Mouse (Mus musculus) kidney, embryonic 16.5 days (tissue): Measurements from ENCODE around the gene Spaca3. TPM values are rescaled to one million over a fixed set of nuclear protein-coding genes. Genes with fewer than 3 reads are reported as not detected.

Source experiments
- ATAC-seq: fragments of 200-750 bp; cut with Nextera tagmentation; 2 replicates; pipeline ENCODE4 v1.8.0; 2017; ENCODE audit warnings: moderate TSS enrichment; ENCODE audit not compliant: low FRiP score, low TSS enrichment
- H3K27ac ChIP-seq: fragments of 300-500 bp; sonication (generic); 2 replicates; pipeline ENCODE4 v1.5.1; 2014; ENCODE audit warnings: low read length
- H3K27me3 ChIP-seq: fragments of 300-500 bp; sonication (generic); 2 replicates; pipeline ENCODE4 v1.6.1; 2014; ENCODE audit warnings: low read length, control low read depth, mixed read lengths; ENCODE audit not compliant: insufficient read depth
- H3K36me3 ChIP-seq: fragments of 300-500 bp; sonication (generic); 2 replicates; pipeline ENCODE4 v1.6.1; 2014; ENCODE audit warnings: low read length, control low read depth, mixed read lengths; ENCODE audit not compliant: insufficient read depth
- H3K4me1 ChIP-seq: fragments of 300-500 bp; sonication (generic); 2 replicates; pipeline ENCODE4 v1.6.1; 2014; ENCODE audit warnings: low read length, control low read depth, mixed read lengths; ENCODE audit not compliant: insufficient read depth
- H3K4me2 ChIP-seq: fragments of 300-500 bp; sonication (generic); replicated peaks from 2 replicates; pipeline ENCODE4 v1.6.1; 2014; ENCODE audit warnings: low read depth, low read length
- H3K4me3 ChIP-seq: fragments of 300-500 bp; sonication (generic); 2 replicates; pipeline ENCODE4 v1.5.1; 2014; ENCODE audit warnings: mild to moderate bottlenecking, low read length
- H3K9ac ChIP-seq: fragments of 300-500 bp; sonication (generic); replicated peaks from 2 replicates; pipeline ENCODE4 v1.6.1; 2014; ENCODE audit warnings: low read length
- H3K9me3 ChIP-seq: fragments of 300-500 bp; sonication (generic); 2 replicates; pipeline ENCODE4 v1.6.1; 2016; ENCODE audit warnings: low read length, control low read depth
- WGBS: fragments of 180-500 bp; shearing (Covaris S2); extraction: QIAGEN DNeasy Blood & Tissue Kit; methylation state at CpG from one replicate; pipeline ENCODE4 v1.1.7; 2014; 5-methylcytosine and 5-hydroxymethylcytosine counted together
- polyA plus RNA-seq: library from polyadenylated mRNA; unstranded; fragments of >200 nt; fragmentation: Nextera tagmentation; extraction: Ambion mirVana; gene quantifications from 2 replicates; pipeline ENCODE4 v1.2.1, GENCODE M21; 2015

The Spaca3 gene
- polyA plus RNA-seq, 1 experiment from 2014 or later: not detected

DNA sequence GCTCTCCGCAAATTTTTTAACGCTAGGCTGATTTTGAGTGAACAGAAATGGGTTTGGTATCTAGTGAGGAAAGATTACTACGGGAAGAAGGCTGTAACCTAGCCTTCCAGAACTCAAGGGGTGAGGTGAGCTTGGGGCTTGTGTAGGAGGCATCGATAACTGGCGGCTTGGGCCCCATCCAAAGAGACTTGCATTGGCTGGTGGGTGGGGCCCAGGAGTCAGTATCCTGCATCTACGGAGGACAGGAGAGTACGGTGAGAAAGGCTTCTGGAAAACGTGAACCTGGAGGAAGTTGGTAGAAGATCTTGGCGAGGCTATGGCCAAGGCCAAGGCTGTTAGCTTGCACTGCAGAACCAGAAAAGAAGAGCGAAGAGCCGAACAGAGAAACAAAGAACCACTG lies 3.7 kb upstream of the Spaca3 start:
- no peak for ATAC-seq
- 76% methylated on average over 11 of the region's 11 CpGs for WGBS
- H3K9me3 ChIP-seq: no peaks in the 10 kb centered on the region
- no peak overlapping the region for H3K27ac ChIP-seq
- no peaks in the 10 kb centered on the region for H3K4me1 ChIP-seq
- no peaks in the 10 kb centered on the region for H3K27me3 ChIP-seq
- H3K4me2 ChIP-seq: no peak overlapping the region
- no peaks in the 10 kb centered on the region for H3K36me3 ChIP-seq
- H3K4me3 ChIP-seq: no peak overlapping the region
- no peak overlapping the region for H3K9ac ChIP-seq

GRCm38 (mm10) chr11:80854908-80855307 lies 3.3 kb upstream of the Spaca3 start:
- Histone ChIP-seq H3K27me3 (no peaks in the 10 kb centered on the region), H3K36me3 (no peaks in the 10 kb centered on the region), H3K9me3 (no peaks in the 10 kb centered on the region), H3K9ac (no peak overlapping the region), H3K4me2 (no peak overlapping the region), H3K4me3 (no peak overlapping the region), H3K27ac (no peak overlapping the region), H3K4me1 (no peaks in the 10 kb centered on the region)
- 51% methylated on average over 7 of the region's 7 CpGs for WGBS
- ATAC-seq: no peak

DNA sequence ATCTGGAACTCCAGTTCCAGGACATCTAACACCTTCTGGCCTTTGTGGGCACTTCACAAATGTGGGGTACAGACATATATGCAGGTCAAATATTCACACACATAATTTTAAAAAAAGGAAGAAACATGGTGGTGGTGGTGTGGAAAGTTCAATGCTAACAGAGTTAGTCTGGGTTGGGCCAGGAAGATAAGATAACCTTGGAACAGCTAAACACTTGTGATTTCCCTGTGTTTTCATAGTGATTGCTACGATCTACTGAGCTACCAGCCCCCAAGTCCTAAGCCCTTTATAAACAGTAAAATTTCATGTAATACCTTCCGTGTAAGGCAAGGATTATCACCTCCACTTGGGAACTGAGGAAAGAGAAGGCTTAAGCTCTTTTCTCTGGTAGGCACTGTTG lies 1.3 kb upstream of the Spaca3 start:
- H3K4me3 ChIP-seq: no peak overlapping the region
- WGBS: 82% methylated on average over 2 of the region's 2 CpGs
- no peaks in the 10 kb centered on the region for H3K9me3 ChIP-seq
- H3K36me3 ChIP-seq: no peaks in the 10 kb centered on the region
- no peaks in the 10 kb centered on the region for H3K27me3 ChIP-seq
- no peak overlapping the region for H3K4me2 ChIP-seq
- no peaks in the 10 kb centered on the region for H3K4me1 ChIP-seq
- no peak for ATAC-seq
- no peak overlapping the region for H3K9ac ChIP-seq
- no peak overlapping the region for H3K27ac ChIP-seq

- H3K9ac ChIP-seq: no peak overlapping the region
- no peak overlapping the region for H3K27ac ChIP-seq
- H3K27me3 ChIP-seq: no peaks in the 10 kb centered on the region
- no peaks in the 10 kb centered on the region for H3K36me3 ChIP-seq
- H3K9me3 ChIP-seq: no peaks in the 10 kb centered on the region
- H3K4me2 ChIP-seq: no peak overlapping the region
- 85% methylated on average over 7 of the region's 7 CpGs for WGBS
- ATAC-seq: no peak
- no peaks in the 10 kb centered on the region for H3K4me1 ChIP-seq
- no peak overlapping the region for H3K4me3 ChIP-seq
Observed at GRCm38 (mm10) chr11:80862941-80863340, 4.8 kb downstream of the Spaca3 start.

DNA sequence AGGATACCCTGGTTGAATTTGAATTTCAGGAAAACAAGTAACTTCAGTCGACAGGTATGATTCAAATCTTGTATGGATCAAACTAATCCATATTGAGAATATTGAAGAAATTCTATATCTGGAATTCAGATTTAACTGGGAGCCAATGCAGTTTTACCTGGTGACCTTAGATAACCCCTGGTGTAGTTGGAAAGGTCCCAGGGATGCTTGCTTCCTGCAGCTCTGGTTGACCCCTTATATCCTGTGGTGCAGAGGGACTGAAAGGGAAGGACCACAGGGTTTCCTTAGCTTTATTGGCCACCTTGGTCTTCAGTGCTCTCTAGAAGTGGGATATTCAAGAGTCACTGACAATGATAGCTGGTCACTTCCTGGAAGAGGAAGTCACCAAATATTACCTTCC lies 9.9 kb downstream of the Spaca3 start:
- WGBS: 97% methylated on average over 1 of the region's 1 CpGs
- H3K4me2 ChIP-seq: no peak overlapping the region

GRCm38 (mm10) chr11:80872509-80873474 lies 14.6 kb downstream of the Spaca3 start:
- Histone ChIP-seq H3K27ac (no peak overlapping the region), H3K27me3 (no peaks in the 10 kb centered on the region), H3K9me3 (no peaks in the 10 kb centered on the region), H3K9ac (no peak overlapping the region), H3K4me2 (no peak overlapping the region), H3K36me3 (no peaks in the 10 kb centered on the region), H3K4me1 (peaks cover 12% of the 10 kb centered on the region), H3K4me3 (no peak overlapping the region)
- WGBS: 61% methylated on average over 17 of the region's 17 CpGs
- ATAC-seq: no peak

More for the DNA sequence above, 9.9 kb downstream of the Spaca3 start:
- Histone ChIP-seq H3K4me1 (no peaks in the 10 kb centered on the region), H3K27me3 (no peaks in the 10 kb centered on the region), H3K9ac (no peak overlapping the region), H3K4me3 (no peak overlapping the region), H3K27ac (no peak overlapping the region), H3K36me3 (no peaks in the 10 kb centered on the region), H3K9me3 (no peaks in the 10 kb centered on the region)
- no peak for ATAC-seq

- Histone ChIP-seq H3K27ac (peak overlapping the region; percentile 86), H3K36me3 (no peaks in the 10 kb centered on the region), H3K4me3 (no peak overlapping the region), H3K9me3 (no peaks in the 10 kb centered on the region), H3K27me3 (no peaks in the 10 kb centered on the region), H3K4me2 (no peak overlapping the region), H3K4me1 (peaks cover 12% of the 10 kb centered on the region), H3K9ac (peak overlapping the region; percentile 15; the same call in 1 of the 2 replicates)
- peak; percentile 89 for ATAC-seq
- WGBS: 16% methylated on average over 11 of the region's 11 CpGs
Observed at GRCm38 (mm10) chr11:80877131-80877651, 19.0 kb downstream of the Spaca3 start.

GRCm38 (mm10) chr11:80878026-80878425 lies 19.9 kb downstream of the Spaca3 start:
- WGBS: 76% methylated on average over 2 of the region's 2 CpGs
- Histone ChIP-seq H3K27ac (no peak overlapping the region; the same call in 1 of the 2 replicates), H3K4me2 (no peak overlapping the region), H3K9ac (no peak overlapping the region), H3K36me3 (no peaks in the 10 kb centered on the region), H3K4me1 (peaks cover 12% of the 10 kb centered on the region), H3K9me3 (no peaks in the 10 kb centered on the region), H3K27me3 (no peaks in the 10 kb centered on the region), H3K4me3 (no peak overlapping the region)
- ATAC-seq: no peak

DNA sequence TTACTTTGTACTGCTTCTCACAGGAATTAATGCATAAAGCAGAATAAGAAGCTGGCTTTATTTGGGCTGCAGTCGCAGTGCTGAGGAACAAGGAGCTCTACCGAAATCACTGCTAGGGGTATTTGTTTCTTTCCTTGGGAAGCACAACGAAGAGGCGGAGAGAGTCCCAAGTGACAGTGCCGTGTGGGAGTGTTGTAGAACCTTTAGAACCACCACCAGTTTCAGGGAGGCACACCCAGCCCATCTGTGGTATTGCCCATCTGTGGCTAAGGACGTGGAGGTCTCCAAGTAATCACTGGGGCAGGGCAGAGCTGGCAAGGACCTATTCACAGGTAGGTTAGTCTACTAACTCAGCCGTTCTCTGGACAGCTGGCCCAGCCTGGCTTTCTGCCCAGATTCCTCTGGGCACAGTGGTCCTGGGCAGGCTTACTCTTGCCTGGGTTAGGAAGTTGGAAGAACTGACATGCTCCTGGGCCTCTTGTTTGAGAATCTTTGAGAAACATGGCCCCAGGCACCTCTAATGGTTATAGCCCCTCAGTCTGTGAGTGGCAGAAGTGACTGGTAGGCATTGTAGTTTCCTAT lies 24.2 kb downstream of the Spaca3 start:
- Histone ChIP-seq H3K9ac (no peak overlapping the region), H3K4me1 (peaks cover 2% of the 10 kb centered on the region; the same call in 1 of the 2 replicates), H3K27me3 (no peaks in the 10 kb centered on the region), H3K4me3 (no peak overlapping the region), H3K36me3 (no peaks in the 10 kb centered on the region), H3K4me2 (no peak overlapping the region), H3K9me3 (no peaks in the 10 kb centered on the region), H3K27ac (no peak overlapping the region)
- ATAC-seq: no peak
- WGBS: 86% methylated on average over 7 of the region's 7 CpGs
